In the genomic region with DNA sequence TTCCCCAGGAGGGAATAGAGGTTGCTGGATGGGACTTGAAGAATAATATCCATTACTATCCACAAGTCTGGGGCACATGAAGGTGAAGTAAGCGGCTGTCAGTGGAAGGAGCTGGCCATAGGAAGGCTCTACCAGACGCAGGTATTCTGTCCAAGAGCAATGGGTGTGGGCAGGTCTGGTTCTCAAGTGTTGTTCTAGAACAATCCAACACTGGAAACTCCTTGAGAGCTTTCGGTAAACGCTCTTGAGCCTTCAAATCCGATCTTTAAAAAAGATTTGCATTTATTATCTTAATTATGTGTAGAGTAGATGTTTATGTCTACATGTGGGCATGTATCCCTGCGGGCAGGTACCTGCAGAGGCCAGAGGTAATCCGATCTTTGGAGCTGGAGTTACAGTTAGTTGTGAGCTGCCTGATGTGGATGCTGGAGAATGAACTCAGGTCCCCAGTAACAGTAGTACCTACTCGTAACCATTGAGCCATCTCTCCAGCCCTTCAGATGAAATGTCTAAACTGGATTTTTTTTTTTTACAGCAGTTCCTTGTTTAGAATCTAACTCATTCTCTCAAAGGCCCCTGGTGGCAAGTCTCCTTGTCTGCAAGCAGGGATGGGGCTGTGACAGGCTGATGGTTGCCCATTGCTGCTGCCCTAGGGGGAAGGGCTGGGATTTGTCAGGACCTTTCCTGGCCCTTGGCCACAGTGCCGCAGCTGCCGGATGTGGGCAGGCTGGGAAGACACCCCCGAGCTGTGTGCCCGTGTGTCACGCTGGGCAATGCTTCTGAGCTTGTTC, we compare ENCODE assay signal across 12 mouse cellular contexts. TPM values are rescaled to one million over a fixed set of nuclear protein-coding genes. Genes with fewer than 3 reads are reported as not detected.
DNase-seq lines count a peak whose midpoint lies in the region.
"Had no signal": no experiment of that assay in that cellular context is flagged by ENCODE, and none has a peak within 500 bp of the region (broad histone marks: within the 10 kb centered on the region; RNA-seq: fewer than 3 reads in every experiment).

No protein-coding gene starts in this region.

- intact Hi-C loops in heart, postnatal 14 days (cut with DNase I), result no loop called here

- DNase-seq in frontal cortex, postnatal 10 days (ENCODE audit: low spot score in 2 of 2), result peak; percentile 41 to 59
- DNase-seq in frontal cortex, postnatal 25 days (ENCODE audit: low spot score in 2 of 2), result no peak
- DNase-seq in layer of hippocampus, postnatal 10 days (ENCODE audit: low spot score in 2 of 2), result peak; percentile 43 to 58
- no peak for DNase-seq in layer of hippocampus, adult 18-20 months (ENCODE audit: low spot score in 2 of 2)
- DNase-seq in 3T3-L1 (ENCODE audit: low read depth, low spot score), result peak; percentile 69
- DNase-seq in layer of hippocampus, postnatal 14 days (ENCODE audit: low spot score in 2 of 2), result peak; percentile 21 to 27
- DNase-seq in frontal cortex, adult 2 months (ENCODE audit: extremely low spot score in 1 of 2, low spot score in 1 of 2), result no peak
- no peak for DNase-seq in heart, postnatal 14 days
- DNase-seq: heart, adult 11 months; liver, embryonic 13.5 days; thymus, postnatal 25 days had no signal

RNA-seq across cellular contexts. Expression of gene Cacng1, which starts 11.9 kb away (rescaled TPM):
- total RNA-seq in layer of hippocampus, postnatal 10 days (2021), result under 1 TPM in 1 of 2 experiments, not detected in 1; 0.27 TPM
- total RNA-seq in layer of hippocampus, adult 18-20 months (2021), result not detected
- not detected for total RNA-seq in layer of hippocampus, postnatal 14 days (2021)
- 0.25 and 0.36 TPM in 2 replicates for polyA plus RNA-seq in frontal cortex, adult 2 months (2012; rRNA removed)
- not detected for total RNA-seq in heart, postnatal 14 days (2021)
- total RNA-seq: layer of hippocampus, postnatal 36 days had no signal

Comparison
In these comparisons a context has a peak if more than half of its experiments do, and no peak if none do; other contexts are left out.
1. DNase-seq: peak in frontal cortex, postnatal 10 days (2 of 2), layer of hippocampus, postnatal 10 days (2 of 2), 3T3-L1 (single experiment) and layer of hippocampus, postnatal 14 days (2 of 2); none in frontal cortex, postnatal 25 days (0 of 2), layer of hippocampus, adult 18-20 months (0 of 2), frontal cortex, adult 2 months (0 of 2) and heart, postnatal 14 days (0 of 2).